Mouse (Mus musculus) limb, embryonic 10.5 days (tissue): ENCODE data around the gene Odr4. TPM values are rescaled to one million over a fixed set of nuclear protein-coding genes. Genes with fewer than 3 reads are reported as not detected.

Source experiments
- DNase-seq: peaks from one replicate; pipeline ENCODE4 v3.0.0-alpha.2; 2017; ENCODE audit warnings: low spot score
- H3K27ac ChIP-seq: fragments of 300-500 bp; sonication (generic); 2 replicates; pipeline ENCODE4 v1.5.1; 2016; ENCODE audit warnings: mild to moderate bottlenecking
- H3K27me3 ChIP-seq: fragments of 300-500 bp; sonication (generic); 2 replicates; pipeline ENCODE4 v1.6.1; 2016; ENCODE audit warnings: low read depth, mild to moderate bottlenecking; ENCODE audit not compliant: poor library complexity, severe bottlenecking
- H3K36me3 ChIP-seq: fragments of 300-500 bp; sonication (generic); 2 replicates; pipeline ENCODE4 v1.6.1; 2016; ENCODE audit warnings: mild to moderate bottlenecking, moderate library complexity
- H3K4me1 ChIP-seq: fragments of 300-500 bp; sonication (generic); 2 replicates; pipeline ENCODE4 v1.6.1; 2016
- H3K4me3 ChIP-seq: fragments of 300-500 bp; sonication (generic); 2 replicates; pipeline ENCODE4 v1.5.1; 2016; ENCODE audit warnings: mild to moderate bottlenecking, moderate library complexity
- H3K9me3 ChIP-seq: fragments of 300-500 bp; sonication (generic); replicated peaks from 2 replicates; pipeline ENCODE4 v1.6.1; 2016; ENCODE audit warnings: mild to moderate bottlenecking
- WGBS: fragments of 180-500 bp; shearing (Covaris S2); methylation state at CpG from one replicate; pipeline ENCODE4 v1.1.7; 2016; 5-methylcytosine and 5-hydroxymethylcytosine counted together
- polyA plus RNA-seq: library from polyadenylated mRNA; unstranded; fragments of >200 nt; fragmentation: Nextera tagmentation; extraction: Ambion mirVana; gene quantifications from 2 replicates; pipeline ENCODE4 v1.2.1, GENCODE M21; 2016

The Odr4 gene
- polyA plus RNA-seq, 1 experiment from 2014 or later: 26.0 TPM

DNA sequence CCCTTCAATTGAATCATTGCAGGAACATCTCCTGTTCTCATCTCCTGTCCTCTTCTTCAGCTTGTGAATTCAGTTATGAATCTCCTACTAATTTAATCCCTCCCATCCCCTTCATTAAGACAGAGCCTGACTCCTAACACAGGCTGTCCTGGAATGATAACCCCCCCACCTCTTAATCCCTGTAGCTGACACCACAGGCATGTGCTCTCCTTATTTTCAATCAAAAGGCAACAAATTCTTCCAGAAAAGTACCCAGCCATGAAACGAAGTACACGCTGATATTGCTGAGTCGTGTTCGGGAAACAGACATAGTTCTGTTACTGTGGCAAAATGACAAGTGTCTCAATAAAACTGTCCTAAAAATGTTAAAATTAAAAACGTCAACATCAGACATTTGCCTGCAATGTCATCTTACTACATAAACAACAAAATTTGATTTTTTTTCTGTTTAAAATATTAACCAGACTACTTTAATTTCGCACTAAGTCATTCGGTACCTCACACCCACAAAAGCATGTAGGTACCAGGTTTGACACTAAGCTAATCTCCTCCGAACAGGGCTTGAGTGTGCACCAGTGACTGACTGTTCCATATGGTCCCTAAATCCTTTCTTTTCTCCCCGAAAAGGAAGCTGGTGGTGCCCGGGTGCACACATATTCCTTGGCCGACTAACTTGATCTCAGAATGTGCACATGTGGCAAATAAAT lies 796 bp downstream of the Odr4 start:
- Histone ChIP-seq H3K4me1 (peaks cover 9% of the 10 kb centered on the region), H3K36me3 (peaks cover 48% of the 10 kb centered on the region), H3K27ac (peak overlapping the region; percentile 93), H3K4me3 (peak overlapping the region; percentile 82), H3K9me3 (no peaks in the 10 kb centered on the region), H3K27me3 (no peaks in the 10 kb centered on the region)
- 25% methylated on average over 11 of the region's 11 CpGs for WGBS
- no peak for DNase-seq

DNA sequence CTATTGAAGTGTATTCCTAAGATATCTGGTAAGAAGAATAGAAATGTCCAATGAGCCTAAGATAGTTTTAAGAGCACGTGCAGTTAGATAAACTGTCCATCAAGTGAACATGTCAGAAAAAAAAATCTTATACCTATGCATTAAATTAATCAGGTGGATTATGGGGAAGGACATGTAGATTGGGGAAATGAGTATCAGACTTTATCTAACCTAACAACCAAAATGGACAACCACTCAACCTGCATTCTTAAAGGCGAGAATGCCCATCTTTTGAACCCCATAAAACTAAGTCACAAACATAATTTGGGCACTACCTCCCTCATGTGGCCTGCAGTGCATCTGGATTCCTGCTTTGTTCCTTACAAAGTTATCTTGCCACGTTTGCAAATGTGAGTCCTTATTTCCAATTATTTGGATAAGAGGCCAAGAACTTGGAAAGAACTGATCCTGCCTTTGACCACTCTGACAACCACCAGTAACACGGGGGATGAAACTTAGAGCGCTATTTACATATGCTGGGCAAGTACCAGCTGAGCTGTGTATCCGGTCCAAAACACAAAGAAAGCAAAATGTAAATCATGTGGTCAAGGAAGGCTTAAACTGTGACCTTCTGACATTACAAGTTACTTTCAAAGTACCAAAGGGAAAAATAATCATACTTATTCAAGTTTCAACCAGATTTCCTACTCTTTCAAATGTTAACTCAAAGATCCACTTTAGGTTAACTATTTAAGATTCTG lies 3.3 kb downstream of the Odr4 start:
- Histone ChIP-seq H3K27ac (no peak overlapping the region), H3K36me3 (peaks cover 43% of the 10 kb centered on the region), H3K4me1 (peaks cover 9% of the 10 kb centered on the region), H3K4me3 (no peak overlapping the region), H3K9me3 (no peaks in the 10 kb centered on the region), H3K27me3 (no peaks in the 10 kb centered on the region)
- DNase-seq: no peak
- WGBS: 91% methylated on average over 6 of the region's 6 CpGs

DNA sequence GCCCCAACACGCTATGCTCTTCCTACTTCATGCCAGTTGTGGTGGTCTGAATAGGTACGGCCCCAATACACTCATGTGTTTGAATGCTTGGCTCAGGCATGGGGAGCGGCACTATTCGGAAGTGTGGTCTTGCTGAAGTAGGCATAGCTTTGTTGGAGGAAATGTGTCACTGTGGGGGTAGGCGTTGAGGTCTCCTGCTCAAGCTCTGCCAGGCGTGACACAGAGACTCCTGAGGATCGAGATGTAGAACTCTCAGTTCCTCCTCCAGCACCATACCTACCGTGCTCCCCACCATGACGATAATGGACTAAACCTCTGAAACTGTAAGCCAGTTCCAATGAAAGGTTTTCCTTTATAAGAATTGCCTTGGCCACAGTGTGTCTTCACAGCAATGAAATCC lies 5.3 kb downstream of the Odr4 start:
- Histone ChIP-seq H3K27ac (no peak overlapping the region), H3K9me3 (no peaks in the 10 kb centered on the region), H3K36me3 (peaks cover 51% of the 10 kb centered on the region), H3K27me3 (no peaks in the 10 kb centered on the region), H3K4me3 (no peak overlapping the region), H3K4me1 (peaks cover 4% of the 10 kb centered on the region)
- WGBS: 94% methylated on average over 9 of the region's 9 CpGs
- no peak for DNase-seq

DNA sequence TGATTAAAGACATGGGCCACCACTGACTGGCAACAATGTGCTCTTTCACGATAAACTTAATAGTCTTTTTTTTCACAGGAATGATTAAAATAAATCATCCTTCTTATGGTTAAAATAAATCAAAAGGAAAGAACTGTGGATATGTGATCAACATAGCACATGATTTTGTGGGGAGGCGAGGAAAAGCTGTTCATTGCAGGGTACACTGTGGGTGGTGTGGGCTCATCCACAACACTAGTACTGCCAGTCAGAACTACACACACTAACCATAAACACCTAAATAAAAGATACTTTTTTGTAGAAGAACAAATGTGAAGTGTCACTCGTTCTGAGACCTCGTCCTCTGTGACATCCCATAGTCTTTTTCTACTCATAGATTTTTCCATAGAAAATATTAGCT lies 8.7 kb downstream of the Odr4 start:
- DNase-seq: no peak
- H3K27ac ChIP-seq: no peak overlapping the region
- peaks cover 47% of the 10 kb centered on the region for H3K36me3 ChIP-seq
- no peaks in the 10 kb centered on the region for H3K9me3 ChIP-seq
- no peak overlapping the region for H3K4me3 ChIP-seq
- WGBS: 92% methylated on average over 4 of the region's 4 CpGs
- H3K4me1 ChIP-seq: no peaks in the 10 kb centered on the region
- no peaks in the 10 kb centered on the region for H3K27me3 ChIP-seq

DNA sequence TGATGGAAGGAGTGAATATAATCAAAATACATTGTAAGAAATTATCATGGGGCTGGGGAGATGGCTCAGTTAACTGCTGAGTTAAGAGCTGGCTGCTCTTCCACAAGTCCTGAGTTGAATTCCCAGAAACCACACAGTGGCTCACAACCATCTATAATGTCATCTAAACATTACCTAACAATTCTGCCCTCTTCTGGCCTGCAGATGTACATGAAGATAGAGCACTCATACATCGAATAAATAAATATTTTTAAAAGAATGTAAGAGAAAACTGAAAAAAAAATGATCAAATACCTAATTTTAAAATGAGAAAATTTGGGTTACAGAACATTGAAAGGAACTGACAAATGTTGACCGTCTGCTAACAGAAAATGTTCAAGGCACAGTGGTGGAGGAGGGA lies 18.6 kb downstream of the Odr4 start:
- H3K9me3 ChIP-seq: no peaks in the 10 kb centered on the region
- no peak overlapping the region for H3K27ac ChIP-seq
- H3K27me3 ChIP-seq: no peaks in the 10 kb centered on the region
- no peaks in the 10 kb centered on the region for H3K4me1 ChIP-seq
- 96% methylated on average over 2 of the region's 2 CpGs for WGBS
- H3K36me3 ChIP-seq: peaks cover 19% of the 10 kb centered on the region
- no peak overlapping the region for H3K4me3 ChIP-seq
- no peak for DNase-seq

DNA sequence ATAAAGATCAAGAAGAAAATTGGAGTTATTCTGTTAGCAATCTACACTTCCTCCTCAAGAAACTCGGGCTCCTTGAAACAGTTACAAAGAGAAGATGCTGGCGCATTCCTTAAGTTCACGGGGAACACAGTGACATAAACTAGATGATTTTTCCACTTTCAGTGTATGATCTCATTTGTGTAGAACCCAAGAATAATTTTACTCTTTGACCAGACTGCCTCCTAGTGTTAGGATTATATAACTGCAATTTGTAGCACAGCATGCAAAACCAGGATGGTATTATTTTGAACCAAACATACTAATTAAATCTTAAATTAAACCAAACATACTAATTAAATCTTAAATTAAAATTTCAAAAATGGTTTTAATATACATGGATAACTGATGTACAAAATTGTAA lies 20.0 kb downstream of the Odr4 start:
- no peak for DNase-seq
- Histone ChIP-seq H3K4me1 (no peaks in the 10 kb centered on the region), H3K27me3 (no peaks in the 10 kb centered on the region), H3K9me3 (no peaks in the 10 kb centered on the region), H3K4me3 (no peak overlapping the region), H3K27ac (no peak overlapping the region), H3K36me3 (peaks cover 17% of the 10 kb centered on the region)
- WGBS: 89% methylated on average over 3 of the region's 3 CpGs

DNA sequence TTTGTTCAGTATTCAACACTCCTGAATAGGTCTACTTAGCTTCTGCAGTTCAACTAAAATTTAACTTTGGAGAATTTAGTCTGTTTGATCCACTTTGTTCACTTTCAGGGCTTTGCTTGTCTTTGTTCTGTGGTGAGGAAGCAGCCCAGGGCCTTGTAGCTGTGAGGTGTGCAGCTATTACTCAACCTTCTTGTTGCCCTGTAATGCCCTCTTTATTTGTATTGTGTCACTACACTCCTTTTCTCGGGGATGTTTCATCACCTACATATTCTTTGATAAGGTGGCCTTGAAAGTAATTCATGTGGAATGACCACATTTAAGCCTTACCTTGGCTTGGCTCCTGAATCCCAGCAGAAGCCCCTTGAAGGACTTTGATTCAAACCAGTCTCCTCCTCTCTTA lies 32.0 kb downstream of the Odr4 start:
- H3K36me3 ChIP-seq: peaks cover 36% of the 10 kb centered on the region
- no peaks in the 10 kb centered on the region for H3K4me1 ChIP-seq
- no peak overlapping the region for H3K4me3 ChIP-seq
- H3K27me3 ChIP-seq: no peaks in the 10 kb centered on the region
- H3K27ac ChIP-seq: no peak overlapping the region
- 94% methylated on average over 1 of the region's 1 CpGs for WGBS
- no peak for DNase-seq
- H3K9me3 ChIP-seq: no peaks in the 10 kb centered on the region

DNA sequence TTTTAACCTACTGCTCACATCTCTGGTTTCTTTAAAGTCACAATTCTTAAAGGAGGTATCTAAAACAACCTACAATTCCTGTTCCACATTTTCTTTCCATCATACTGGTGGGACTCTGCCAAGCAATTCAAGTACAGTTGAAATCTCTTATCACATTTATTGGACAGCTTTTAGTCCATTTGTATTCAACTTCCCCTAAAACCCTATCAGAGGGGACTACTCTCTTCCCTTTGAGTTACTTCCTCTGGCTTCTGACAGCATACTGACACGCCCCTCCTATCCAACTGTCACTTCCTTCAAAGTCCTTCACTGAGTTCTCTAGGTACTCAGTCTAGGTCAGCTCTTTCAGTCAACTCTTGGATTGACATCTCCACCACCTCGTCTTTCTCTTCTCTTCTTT lies 57.8 kb downstream of the Odr4 start:
- Histone ChIP-seq H3K27me3 (no peaks in the 10 kb centered on the region), H3K9me3 (no peaks in the 10 kb centered on the region), H3K4me1 (no peaks in the 10 kb centered on the region), H3K4me3 (no peak overlapping the region), H3K27ac (no peak overlapping the region), H3K36me3 (no peaks in the 10 kb centered on the region)
- 76% methylated on average over 2 of the region's 2 CpGs for WGBS
- no peak for DNase-seq

DNA sequence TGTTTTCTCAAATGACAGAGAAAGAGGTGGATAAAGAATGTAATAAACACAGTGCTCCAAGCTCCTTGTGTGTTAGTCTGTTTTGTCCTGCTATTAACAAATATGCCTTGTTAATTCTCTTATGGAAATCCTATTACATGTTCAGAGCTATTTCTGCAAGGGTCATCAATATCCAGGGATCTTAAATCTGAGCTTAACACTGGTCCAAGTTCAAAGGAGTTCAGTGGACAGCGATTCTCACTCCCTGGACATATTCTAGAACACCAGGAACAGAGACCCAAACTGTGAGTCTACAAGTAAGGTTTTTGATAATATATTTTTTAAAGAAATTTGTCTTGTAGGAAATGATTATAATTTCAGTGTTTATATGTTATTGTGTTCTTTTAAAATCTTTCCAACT lies 73.7 kb downstream of the Odr4 start, which contains the start of gene Pdc:
Pdc (plus strand) TSS at position 213 of the 400 bp plus-strand sequence.
- no peak for DNase-seq
- no peak within 1 kb of the TSS for H3K27ac ChIP-seq
- no peaks in the 10 kb centered on the region for H3K9me3 ChIP-seq
- H3K27me3 ChIP-seq: no peaks in the 10 kb centered on the region
- H3K36me3 ChIP-seq: no peaks in the 10 kb centered on the region
- H3K4me3 ChIP-seq: no peak within 1 kb of the TSS
- H3K4me1 ChIP-seq: no peaks in the 10 kb centered on the region
- 97% methylated on average over 1 of the region's 1 CpGs for WGBS

Other genes with a start within 250 kb of the Odr4 start
- not detected in 2 replicates for gene Pdc, start 73.7 kb downstream of the Odr4 start, polyA plus RNA-seq
- gene Tpr, start 242 bp downstream of the Odr4 start, polyA plus RNA-seq: 168 and 183 TPM in 2 replicates
- 0.46 and 0.51 TPM in 2 replicates for gene Prg4, start 73.1 kb upstream of the Odr4 start, polyA plus RNA-seq